29 mouse cellular contexts compared by ENCODE assay signal in the genomic region with DNA sequence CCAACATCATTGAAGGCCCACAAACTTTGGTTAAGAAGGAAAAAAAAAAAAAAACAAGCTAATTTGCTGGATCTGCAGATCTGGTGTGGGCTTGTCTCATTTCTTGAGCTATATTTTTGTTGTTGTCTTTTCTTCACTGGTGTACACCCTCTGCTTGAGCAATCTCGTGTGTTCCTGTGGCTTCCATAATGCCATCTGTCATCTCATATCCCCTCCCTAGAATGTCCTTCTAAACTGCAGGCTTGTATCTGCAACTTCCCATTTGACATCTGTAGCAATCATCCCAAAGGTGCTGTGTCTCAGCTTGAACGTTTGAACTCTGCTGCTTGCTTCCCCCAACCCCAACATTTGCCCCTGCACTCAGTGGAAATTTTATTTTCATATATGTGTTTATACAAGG.
DNase-seq lines count a peak whose midpoint lies in the region; ATAC-seq lines count a peak whose summit lies in the region.
"Had no signal": no experiment of that assay in that cellular context is flagged by ENCODE, and none has a peak within 500 bp of the region (broad histone marks: within the 10 kb centered on the region; RNA-seq: fewer than 3 reads in every experiment).

No protein-coding gene starts in this region.

- DNase-seq in 416B (ENCODE audit: low read depth), result peak; percentile 48
- no peak for DNase-seq in forebrain, embryonic 14.5 days (ENCODE audit: low spot score)
- DNase-seq in gastrocnemius, postnatal 10 days, result no peak
- DNase-seq in lung, postnatal 25 days (ENCODE audit: low spot score), result no peak
- no peak for DNase-seq in lung, postnatal 36 days
- DNase-seq: adrenal gland, postnatal 10 days; adrenal gland, postnatal 25 days; B cell, adult 2 months; cerebellum, adult 11 months; cerebellum, adult 18-20 months; cerebellum, adult 8-10 months; cerebellum, adult 9-11 months; cerebellum, postnatal 14 days; cerebellum, postnatal 36 days; forebrain, postnatal 0 days had no signal

- 85% methylated on average over 2 of the region's 2 CpGs for WGBS in forebrain, embryonic 14.5 days

- no peak overlapping the region for H3K4me3 ChIP-seq in forebrain, embryonic 14.5 days (ENCODE audit: low read depth, low read length)
- H3K4me3 ChIP-seq: embryonic facial prominence, embryonic 10.5 days; embryonic facial prominence, embryonic 12.5 days; erythroblast, embryonic 14.5 days; forebrain, embryonic 10.5 days; forebrain, embryonic 12.5 days; forebrain, embryonic 15.5 days had no signal

- no peaks in the 10 kb centered on the region for H3K27me3 ChIP-seq in forebrain, embryonic 14.5 days (replicated peaks; ENCODE audit: control insufficient read depth, insufficient read depth, low read length)
- H3K27me3 ChIP-seq: CH12.LX; embryonic facial prominence, embryonic 12.5 days; forebrain, embryonic 12.5 days; forebrain, embryonic 15.5 days; Patski had no signal

- ATAC-seq in common myeloid progenitor, adult 5-6 weeks (replicated peaks; ENCODE audit: low read depth, poor library complexity, severe bottlenecking), result peak; percentile 73
- peak; percentile 79 for ATAC-seq in megakaryocyte, adult 5-6 weeks (ENCODE audit: poor library complexity, severe bottlenecking)
- ATAC-seq in monocyte, adult 5-6 weeks (replicated peaks; ENCODE audit: insufficient number of reproducible peaks, low FRiP score, low TSS enrichment, poor library complexity, severe bottlenecking), result 0 out of 2 replicates have a peak, but pooled peaks have one; percentile 65
- ATAC-seq in forebrain, embryonic 14.5 days, result no peak
- ATAC-seq: activated CD4-positive, CD25-positive, alpha-beta regulatory T cell, adult 4 months; CD4-positive, CD25-positive, alpha-beta regulatory T cell, adult 4 months; forebrain, embryonic 15.5 days; forebrain, postnatal 0 days; Patski had no signal

- no peak overlapping the region for H3K4me2 ChIP-seq in forebrain, embryonic 14.5 days (ENCODE audit: low read length)
- H3K4me2 ChIP-seq: embryonic facial prominence, embryonic 12.5 days; forebrain, embryonic 12.5 days; forebrain, embryonic 15.5 days had no signal

- H3K27ac ChIP-seq in forebrain, embryonic 14.5 days (ENCODE audit: low read depth, low read length), result no peak overlapping the region
- H3K27ac ChIP-seq: embryonic facial prominence, embryonic 10.5 days; embryonic facial prominence, embryonic 12.5 days; forebrain, embryonic 10.5 days; forebrain, embryonic 12.5 days; forebrain, embryonic 15.5 days had no signal

- no peaks in the 10 kb centered on the region for H3K4me1 ChIP-seq in forebrain, embryonic 14.5 days (ENCODE audit: control insufficient read depth, insufficient read depth, low read length)
- H3K4me1 ChIP-seq: embryonic facial prominence, embryonic 10.5 days; embryonic facial prominence, embryonic 12.5 days; forebrain, embryonic 10.5 days; forebrain, embryonic 12.5 days; forebrain, embryonic 15.5 days had no signal

- H3K9ac ChIP-seq in forebrain, embryonic 14.5 days (ENCODE audit: low read length), result no peak overlapping the region
- H3K9ac ChIP-seq: embryonic facial prominence, embryonic 12.5 days; forebrain, embryonic 12.5 days; forebrain, embryonic 15.5 days; forebrain, postnatal 0 days had no signal

- H3K9me3 ChIP-seq in forebrain, embryonic 14.5 days (replicated peaks; ENCODE audit: control insufficient read depth, low read length), result no peaks in the 10 kb centered on the region
- H3K9me3 ChIP-seq: embryonic facial prominence, embryonic 10.5 days; embryonic facial prominence, embryonic 12.5 days; forebrain, embryonic 12.5 days; forebrain, embryonic 15.5 days; G1E had no signal

- H3K36me3 ChIP-seq in forebrain, embryonic 14.5 days (ENCODE audit: control insufficient read depth, insufficient read depth, low read length), result no peaks in the 10 kb centered on the region
- H3K36me3 ChIP-seq: embryonic facial prominence, embryonic 10.5 days; embryonic facial prominence, embryonic 12.5 days; forebrain, embryonic 10.5 days; forebrain, embryonic 12.5 days; forebrain, embryonic 15.5 days; G1E had no signal
